Mouse (Mus musculus): ENCODE measurements around the gene Foxo4. TPM values are rescaled to one million over a fixed set of nuclear protein-coding genes. Genes with fewer than 3 reads are reported as not detected.

The Foxo4 gene
- total and polyA plus RNA-seq, 3 experiments: 13.8 to 18.5 TPM; not detected in 1

GRCm38 (mm10) chrX:101289037-101289436, 34.7 kb downstream of the Foxo4 start:
- Histone ChIP-seq H3K79me2 (ENCODE audit: control insufficient read depth, insufficient read depth, low read length, poor library complexity) (no peaks in the 10 kb centered on the region), H3K9ac (ENCODE audit: control insufficient read depth, low read depth, low read length, poor library complexity, severe bottlenecking) (no peak overlapping the region), H3K27ac (ENCODE audit: control insufficient read depth, low read depth, low read length) (no peak overlapping the region; the same call in 1 of the 2 replicates), H3K36me3 (ENCODE audit: control insufficient read depth in 1 of 2, insufficient read depth in 2 of 2, low read length in 2 of 2) (peaks cover 15 to 36% of the 10 kb centered on the region in 2 experiments), H3K4me3 (ENCODE audit: control insufficient read depth in 1 of 2, insufficient read depth in 1 of 2, low read depth in 2 of 2, low read length in 2 of 2) (no peak overlapping the region), H3K4me1 (ENCODE audit: control insufficient read depth in 1 of 2, insufficient read depth in 2 of 2, low read length in 2 of 2) (peaks cover 23 to 30% of the 10 kb centered on the region in 2 experiments), H3K27me3 (ENCODE audit: control insufficient read depth in 1 of 2, insufficient read depth in 2 of 2, low read length in 2 of 2) (no peaks in the 10 kb centered on the region), H3K9me3 (replicated peaks; ENCODE audit: insufficient read depth, low read length) (no peaks in the 10 kb centered on the region)
- TF ChIP-seq RAD21 (IDR thresholded peaks at IDR 0.05; ENCODE audit: low read depth, low read length): no peak
- TF ChIP-seq NRF1 (IDR thresholded peaks at IDR 0.05; ENCODE audit: insufficient read depth, low read depth, low read length, poor library complexity, severe bottlenecking): no peak
- no peak for TF ChIP-seq ETS1 (IDR thresholded peaks at IDR 0.05; ENCODE audit: low read depth, low read length)
- no peak for TF ChIP-seq KAT2A (conservative IDR thresholded peaks at IDR 0.05; ENCODE audit: low read depth, low read length)
- TF ChIP-seq POLR2AphosphoS5 (IDR thresholded peaks at IDR 0.05; ENCODE audit: borderline replicate concordance, low read depth, low read length): no peak
- TF ChIP-seq RCOR1 (IDR thresholded peaks at IDR 0.05; ENCODE audit: low read depth, low read length): no peak
- TF ChIP-seq JUND (IDR thresholded peaks at IDR 0.05; ENCODE audit: low read depth, low read length): no peak
- TF ChIP-seq USF1 (IDR thresholded peaks at IDR 0.05; ENCODE audit: low read depth, low read length): no peak
- TF ChIP-seq EP300 (IDR thresholded peaks at IDR 0.05; ENCODE audit: low read depth in 1 of 2, low read length in 2 of 2): no peak
- TF ChIP-seq GATA1 (IDR thresholded peaks at IDR 0.05; ENCODE audit: low read depth, low read length): no peak
- no peak for TF ChIP-seq NELFE (IDR thresholded peaks at IDR 0.05; ENCODE audit: low read depth, low read length)
- no peak for TF ChIP-seq TCF12 (IDR thresholded peaks at IDR 0.05; ENCODE audit: low read depth, low read length)
- TF ChIP-seq ZKSCAN1 (IDR thresholded peaks at IDR 0.05; ENCODE audit: low read depth, low read length): no peak
- no peak for TF ChIP-seq TAL1 (IDR thresholded peaks at IDR 0.05; ENCODE audit: low read length)
- no peak for DNase-seq (ENCODE audit: low read depth, low spot score)

DNA sequence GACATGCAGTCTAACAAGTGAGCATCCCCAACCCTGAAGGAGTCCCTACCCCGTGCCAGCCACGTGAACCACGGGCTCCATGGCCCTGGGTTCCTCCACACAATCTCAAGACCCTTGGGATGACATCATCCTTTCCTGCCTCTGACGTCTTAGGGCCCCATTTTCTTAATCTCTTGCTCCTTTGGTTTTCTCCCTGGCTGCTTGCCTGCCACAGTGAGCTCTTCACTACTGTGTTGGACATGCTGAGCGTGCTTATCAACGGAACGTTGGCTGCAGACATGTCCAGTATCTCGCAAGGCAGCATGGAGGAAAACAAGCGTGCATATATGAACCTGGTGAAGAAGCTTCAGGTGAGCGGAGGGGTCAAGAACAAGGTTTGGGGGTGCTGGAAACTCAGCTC, 35.8 kb downstream of the Foxo4 start:
- Histone ChIP-seq H3K27ac (ENCODE audit: control insufficient read depth, low read depth, low read length) (peak overlapping the region; percentile 61; the same call in 1 of the 2 replicates), H3K27me3 (ENCODE audit: control insufficient read depth in 1 of 2, insufficient read depth in 2 of 2, low read length in 2 of 2) (no peaks in the 10 kb centered on the region), H3K4me3 (ENCODE audit: control insufficient read depth in 1 of 2, insufficient read depth in 1 of 2, low read depth in 2 of 2, low read length in 2 of 2) (no peak overlapping the region), H3K9ac (ENCODE audit: control insufficient read depth, low read depth, low read length, poor library complexity, severe bottlenecking) (no peak overlapping the region), H3K4me1 (ENCODE audit: control insufficient read depth in 1 of 2, insufficient read depth in 2 of 2, low read length in 2 of 2) (peaks cover 23 to 30% of the 10 kb centered on the region in 2 experiments), H3K36me3 (ENCODE audit: control insufficient read depth in 1 of 2, insufficient read depth in 2 of 2, low read length in 2 of 2) (peaks cover 15 to 36% of the 10 kb centered on the region in 2 experiments), H3K9me3 (replicated peaks; ENCODE audit: insufficient read depth, low read length) (no peaks in the 10 kb centered on the region), H3K79me2 (ENCODE audit: control insufficient read depth, insufficient read depth, low read length, poor library complexity) (no peaks in the 10 kb centered on the region)
- TF ChIP-seq EP300 (IDR thresholded peaks at IDR 0.05; ENCODE audit: low read depth in 1 of 2, low read length in 2 of 2) (peak; percentile 11 to 51; a peak in 2 of 4 replicates), TCF12 (IDR thresholded peaks at IDR 0.05; ENCODE audit: low read depth, low read length) (peak; percentile 43; the same call in 1 of the 2 replicates), RCOR1 (IDR thresholded peaks at IDR 0.05; ENCODE audit: low read depth, low read length) (no peak), GATA1 (IDR thresholded peaks at IDR 0.05; ENCODE audit: low read depth, low read length) (0 out of 2 replicates have a peak, but pooled peaks have one; percentile 9), TAL1 (IDR thresholded peaks at IDR 0.05; ENCODE audit: low read length) (peak; percentile 29), ETS1 (IDR thresholded peaks at IDR 0.05; ENCODE audit: low read depth, low read length) (peak; percentile 79)
- DNase-seq (ENCODE audit: low read depth, low spot score): peak; percentile 44
